Mouse (Mus musculus) myocyte (in vitro differentiated cells): ENCODE measurements around the gene Errfi1. TPM values are rescaled to one million over a fixed set of nuclear protein-coding genes. Genes with fewer than 3 reads are reported as not detected.
"Not testable (repeated sequence)": the region's sequence is repeated elsewhere in the genome, so short reads cannot be mapped to it uniquely, and the experiment has no call there.

Experiments
- H3K27me3 ChIP-seq: one replicate; pipeline ENCODE4 v1.6.1; 2011; ENCODE audit not compliant: control insufficient read depth, insufficient read depth, insufficient read length
- H3K36me3 ChIP-seq: one replicate; pipeline ENCODE4 v1.6.1; 2011; ENCODE audit not compliant: control insufficient read depth, insufficient read depth
- H3K4me2 ChIP-seq: one replicate; pipeline ENCODE4 v1.6.1; 2011; ENCODE audit warnings: low read depth, control low read depth
- H3K4me3 ChIP-seq: one replicate; pipeline ENCODE4 v1.5.1; 2011; ENCODE audit warnings: mild to moderate bottlenecking, control low read depth, moderate library complexity
- H3K79me2 ChIP-seq: one replicate; pipeline ENCODE4 v1.6.1; 2011; ENCODE audit not compliant: control insufficient read depth, insufficient read depth
- H3ac ChIP-seq: one replicate; pipeline ENCODE4 v1.6.1; 2011; ENCODE audit not compliant: control insufficient read depth, insufficient read length
- CEBPB ChIP-seq: IDR thresholded peaks from 2 replicates; pipeline ENCODE4 v1.6.1; 2011; ENCODE audit warnings: mild to moderate bottlenecking, moderate library complexity; ENCODE audit not compliant: poor library complexity, insufficient read depth, severe bottlenecking
- E2F4 ChIP-seq: IDR thresholded peaks from one replicate; pipeline ENCODE4 v1.6.1; 2011; ENCODE audit warnings: mild to moderate bottlenecking, control low read depth, moderate library complexity; ENCODE audit not compliant: insufficient read depth
- MAX ChIP-seq: IDR thresholded peaks from one replicate; pipeline ENCODE4 v1.6.1; 2011; ENCODE audit warnings: low read depth, mild to moderate bottlenecking, control low read depth
- MYOD1 ChIP-seq, 3 experiments: IDR thresholded peaks; one replicate each; pipeline ENCODE4 v1.6.1; 2011; ENCODE audit warnings: control low read depth in 2 of 3, low read depth in 2 of 3, mild to moderate bottlenecking in 2 of 3, moderate library complexity in 1 of 3; ENCODE audit not compliant: insufficient read length in 2 of 3, control insufficient read depth in 1 of 3
- MYOG ChIP-seq, 3 experiments: IDR thresholded peaks; one replicate each; pipeline ENCODE4 v1.6.1; 2011; ENCODE audit warnings: control low read depth in 2 of 3, low read depth in 2 of 3, mild to moderate bottlenecking in 2 of 3; ENCODE audit not compliant: insufficient read length in 2 of 3, control insufficient read depth in 1 of 3, insufficient read depth in 1 of 3
- POLR2A ChIP-seq: IDR thresholded peaks from one replicate; pipeline ENCODE4 v1.6.1; 2011; ENCODE audit warnings: low read depth, mild to moderate bottlenecking, control low read depth, moderate library complexity; ENCODE audit not compliant: insufficient read length
- POLR2AphosphoS2 ChIP-seq: IDR thresholded peaks from one replicate; pipeline ENCODE4 v1.6.1; 2011; ENCODE audit warnings: low read depth, control low read depth; ENCODE audit not compliant: insufficient read length
- REST ChIP-seq: IDR thresholded peaks from one replicate; pipeline ENCODE4 v1.6.1; 2011; ENCODE audit warnings: mild to moderate bottlenecking, control low read depth, moderate library complexity; ENCODE audit not compliant: insufficient read depth, insufficient read length
- SRF ChIP-seq: IDR thresholded peaks from one replicate; pipeline ENCODE4 v1.6.1; 2011; ENCODE audit warnings: low read depth; ENCODE audit not compliant: control insufficient read depth, insufficient read length
- TCF12 ChIP-seq: IDR thresholded peaks from one replicate; pipeline ENCODE4 v1.6.1; 2011; ENCODE audit warnings: mild to moderate bottlenecking, control low read depth; ENCODE audit not compliant: poor library complexity, insufficient read depth, severe bottlenecking
- TCF3 ChIP-seq: IDR thresholded peaks from one replicate; pipeline ENCODE4 v1.6.1; 2011; ENCODE audit warnings: low read depth, control low read depth; ENCODE audit not compliant: insufficient read length
- USF1 ChIP-seq: IDR thresholded peaks from one replicate; pipeline ENCODE4 v1.6.1; 2011; ENCODE audit warnings: low read depth, mild to moderate bottlenecking, control low read depth, moderate library complexity
- polyA plus RNA-seq: library from polyadenylated mRNA; unstranded; fragments of >200 nt; fragmentation: generic; extraction: Trizol; gene quantifications from one replicate; pipeline ENCODE4 v1.2.1, GENCODE M21; 2012; ENCODE audit warnings: missing spikeins

Errfi1 gene
- polyA plus RNA-seq, 1 experiment, result 18.9 TPM

DNA sequence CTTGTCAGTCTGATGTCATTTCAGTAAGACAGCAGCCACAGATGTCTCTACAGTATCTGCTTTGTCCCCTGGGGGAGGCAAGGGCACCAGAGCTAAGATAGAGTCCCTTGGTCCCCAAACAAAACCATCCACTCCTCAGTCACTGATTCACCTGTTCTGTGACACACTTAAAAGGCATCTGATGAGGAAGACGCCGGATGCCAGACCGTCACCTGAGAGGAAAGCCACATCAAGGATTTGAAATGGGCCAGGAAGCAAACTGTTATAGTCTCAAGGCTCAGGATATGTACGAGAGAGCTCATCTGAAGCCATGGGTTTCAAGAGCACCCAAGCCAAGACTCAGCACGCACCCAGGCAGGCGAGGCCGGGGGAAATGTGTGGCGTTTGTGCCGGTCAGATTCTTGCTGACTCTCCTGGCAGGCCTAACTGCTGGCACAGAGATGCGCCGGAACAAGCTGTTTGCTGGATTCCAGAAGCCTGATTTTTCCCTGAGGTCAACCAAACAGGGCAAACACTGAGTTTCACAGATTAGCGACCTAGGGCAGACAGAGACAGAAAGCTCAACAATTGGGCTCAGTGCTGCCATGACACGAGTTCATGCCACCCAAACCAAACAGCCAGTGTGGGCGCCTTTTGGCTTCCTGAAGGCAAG lies 49.5 kb downstream of the Errfi1 start:
- TF ChIP-seq TCF3 (no peak), SRF (no peak), POLR2AphosphoS2 (no peak), TCF12 (no peak), MYOG (IDR thresholded peaks at IDR 0.05; ENCODE audit: control insufficient read depth in 1 of 3, insufficient read depth in 1 of 3, insufficient read length in 2 of 3, low read depth in 2 of 3) (no peak), REST (no peak), POLR2A (no peak), MAX (no peak), E2F4 (no peak), USF1 (no peak), CEBPB (no peak), MYOD1 (IDR thresholded peaks at IDR 0.05; ENCODE audit: control insufficient read depth in 1 of 3, insufficient read length in 2 of 3, low read depth in 2 of 3) (no peak)
- no peak overlapping the region for H3K4me3 ChIP-seq
- no peak overlapping the region for H3ac ChIP-seq

DNA sequence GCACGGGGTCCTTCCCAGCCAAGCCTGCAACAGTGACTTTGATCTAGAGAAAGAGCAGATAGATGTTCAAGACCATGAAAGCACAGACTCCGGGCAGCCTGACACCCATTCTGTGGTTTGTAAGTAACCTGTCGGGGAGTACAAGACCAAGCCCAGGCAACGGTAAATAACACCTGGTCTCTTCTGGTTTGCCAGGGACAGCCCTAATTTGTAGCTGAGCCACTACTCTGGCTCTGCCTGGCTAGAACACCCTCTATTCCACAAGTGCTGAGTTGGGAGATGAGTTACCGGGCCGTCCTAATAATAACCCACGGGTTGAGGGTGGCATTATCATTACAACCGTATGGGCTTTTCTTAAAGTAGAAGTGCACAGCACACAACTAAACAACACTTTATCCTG lies 53.4 kb downstream of the Errfi1 start:
- no peak overlapping the region for H3K4me3 ChIP-seq
- H3K79me2 ChIP-seq, result peaks cover 16% of the 10 kb centered on the region
- no peaks in the 10 kb centered on the region for H3K36me3 ChIP-seq
- no peak overlapping the region for H3ac ChIP-seq
- TF ChIP-seq MAX, result no peak
- no peak for TF ChIP-seq MYOG (IDR thresholded peaks at IDR 0.05; ENCODE audit: control insufficient read depth in 1 of 3, insufficient read depth in 1 of 3, insufficient read length in 2 of 3, low read depth in 2 of 3)
- no peak for TF ChIP-seq POLR2A
- no peak for TF ChIP-seq CEBPB
- TF ChIP-seq USF1, result no peak
- no peak for TF ChIP-seq MYOD1 (IDR thresholded peaks at IDR 0.05; ENCODE audit: control insufficient read depth in 1 of 3, insufficient read length in 2 of 3, low read depth in 2 of 3)
- no peak for TF ChIP-seq TCF3
- no peaks in the 10 kb centered on the region for H3K27me3 ChIP-seq
- no peak overlapping the region for H3K4me2 ChIP-seq

More for the DNA sequence above, 49.5 kb downstream of the Errfi1 start:
- no peak overlapping the region for H3K4me2 ChIP-seq
- peaks cover 7% of the 10 kb centered on the region for H3K79me2 ChIP-seq
- H3K36me3 ChIP-seq, result peaks cover 4% of the 10 kb centered on the region
- H3K27me3 ChIP-seq, result no peaks in the 10 kb centered on the region

DNA sequence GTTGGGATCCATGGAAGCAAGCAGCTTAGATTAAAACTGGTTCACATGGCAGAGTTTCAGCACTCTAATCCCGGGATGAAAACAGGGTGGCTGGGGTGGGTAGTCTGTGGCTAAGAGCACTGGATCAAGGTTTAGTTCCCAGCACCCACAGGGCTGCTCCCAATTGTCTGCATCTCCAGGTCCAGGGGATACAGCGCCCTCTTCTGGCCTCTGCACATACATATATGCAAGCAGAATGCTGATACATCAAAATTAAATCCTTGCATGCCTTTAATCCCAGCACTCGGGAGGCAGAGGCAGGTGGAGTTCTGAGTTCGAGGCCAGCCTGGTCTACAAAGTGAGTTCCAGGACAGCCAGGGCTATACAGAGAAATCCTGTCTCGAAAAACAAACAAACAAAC lies 54.8 kb downstream of the Errfi1 start:
- H3ac ChIP-seq, H3K36me3 ChIP-seq, H3K27me3 ChIP-seq: not testable (repeated sequence)
- Histone ChIP-seq H3K4me3 (peak overlapping the region; percentile 49), H3K79me2 (peaks cover 20% of the 10 kb centered on the region), H3K4me2 (peak overlapping the region; percentile 90)

DNA sequence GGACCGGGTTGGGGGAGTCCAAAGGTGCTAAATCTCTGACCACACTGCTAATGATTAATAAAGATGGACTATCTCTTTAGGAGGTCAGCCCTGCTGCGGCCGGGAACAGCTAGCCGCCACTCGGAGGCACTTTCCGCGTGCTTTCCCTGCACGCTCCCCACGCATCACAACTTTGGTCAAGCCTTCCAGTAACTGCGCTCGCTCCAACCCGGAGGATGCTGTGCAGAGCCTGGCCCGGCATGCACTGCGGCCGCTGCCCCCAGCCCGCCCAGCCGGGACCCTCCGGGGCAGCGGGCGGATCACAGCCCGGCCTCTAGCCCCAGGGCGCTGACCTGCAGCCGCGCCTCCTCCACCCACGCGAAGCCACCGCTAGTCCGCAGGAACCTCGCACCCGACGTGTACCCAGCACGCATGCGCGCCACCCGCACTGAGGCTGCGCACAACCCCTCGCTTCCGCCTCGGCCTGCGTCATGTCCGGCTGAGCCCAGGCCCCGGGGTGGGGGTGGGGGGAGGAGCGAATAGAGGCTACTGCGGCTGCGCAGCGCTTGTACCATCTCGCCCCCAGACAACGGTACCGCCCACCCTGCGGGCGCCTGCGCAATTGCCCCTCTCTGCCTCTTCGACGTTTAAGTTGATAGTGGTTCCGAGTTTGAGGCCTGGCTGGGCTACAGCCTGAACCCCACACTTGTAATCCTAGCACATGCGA lies 55.9 kb downstream of the Errfi1 start:
- TF ChIP-seq E2F4 (no peak), POLR2AphosphoS2 (peak; percentile 99), CEBPB (no peak), MAX (no peak), MYOD1 (IDR thresholded peaks at IDR 0.05; ENCODE audit: control insufficient read depth in 1 of 3, insufficient read length in 2 of 3, low read depth in 2 of 3) (peak in 2 of 3 experiments; percentile 24 to 40), TCF3 (no peak), POLR2A (peak; percentile 99), SRF (peak; percentile 17), MYOG (IDR thresholded peaks at IDR 0.05; ENCODE audit: control insufficient read depth in 1 of 3, insufficient read depth in 1 of 3, insufficient read length in 2 of 3, low read depth in 2 of 3) (no peak), TCF12 (no peak), REST (peak; percentile 28)
- Histone ChIP-seq H3K4me2 (peak overlapping the region; percentile 90), H3K4me3 (peak overlapping the region; percentile 49), H3ac (peak overlapping the region; percentile 12), H3K36me3 (no peaks in the 10 kb centered on the region), H3K27me3 (no peaks in the 10 kb centered on the region), H3K79me2 (peaks cover 25% of the 10 kb centered on the region)

DNA sequence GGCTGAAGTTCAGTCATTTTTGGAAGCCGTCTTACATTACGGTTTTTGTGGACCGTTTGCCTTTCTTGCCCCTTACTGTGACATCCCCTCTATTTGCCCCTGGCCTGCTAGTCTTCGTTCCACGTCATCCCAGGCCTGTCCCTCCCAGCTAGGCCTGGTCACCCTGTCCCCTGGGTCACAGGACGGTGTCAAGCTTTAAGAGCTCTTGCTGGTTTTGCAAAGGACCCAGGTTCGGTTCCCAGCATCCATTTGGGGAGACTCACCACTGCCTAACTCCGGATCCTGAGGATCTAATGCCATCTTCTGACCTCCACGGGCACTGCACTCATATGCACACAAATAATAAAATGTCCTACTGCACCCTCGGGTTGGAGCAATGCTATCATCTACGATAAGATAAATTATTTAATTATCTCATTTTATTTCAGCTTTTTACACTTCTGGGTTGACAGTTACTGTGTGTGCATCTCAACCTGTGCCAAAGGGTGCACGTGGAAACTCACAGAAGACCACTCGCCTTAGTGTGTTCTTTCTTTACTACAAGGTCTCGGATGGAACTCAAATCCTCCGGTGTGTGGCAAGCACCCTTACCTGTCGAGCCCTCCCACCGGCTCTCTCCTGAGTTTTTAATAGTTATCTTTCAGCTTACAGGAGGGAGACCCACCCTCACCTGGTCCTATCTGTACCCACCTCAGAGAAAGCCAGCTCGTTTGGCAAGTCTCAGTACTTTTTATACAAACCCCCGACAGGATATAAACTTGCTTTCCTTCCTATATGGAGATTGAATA lies 56.6 kb downstream of the Errfi1 start:
- Histone ChIP-seq H3K36me3 (no peaks in the 10 kb centered on the region), H3K79me2 (peaks cover 25% of the 10 kb centered on the region), H3K4me2 (peak overlapping the region; percentile 61), H3K4me3 (peak overlapping the region; percentile 49), H3ac (peak overlapping the region; percentile 12), H3K27me3 (no peaks in the 10 kb centered on the region)
- TF ChIP-seq POLR2AphosphoS2 (no peak), MYOG (IDR thresholded peaks at IDR 0.05; ENCODE audit: control insufficient read depth in 1 of 3, insufficient read depth in 1 of 3, insufficient read length in 2 of 3, low read depth in 2 of 3) (no peak), POLR2A (no peak), TCF3 (no peak), MYOD1 (IDR thresholded peaks at IDR 0.05; ENCODE audit: control insufficient read depth in 1 of 3, insufficient read length in 2 of 3, low read depth in 2 of 3) (no peak), REST (no peak), USF1 (no peak), E2F4 (no peak), SRF (no peak), MAX (no peak)
